Mouse (Mus musculus): Measurements from ENCODE around the gene 4930558C23Rik.
"Not testable (repeated sequence)": the region's sequence is repeated elsewhere in the genome, so short reads cannot be mapped to it uniquely, and the experiment has no call there.

Gene 4930558C23Rik

GRCm38 (mm10) chr3:95402741-95403140 is at the start of gene 4930558C23Rik:
Gene 4930558C23Rik, minus strand, starts transcription at chr3:95402841.
- in situ Hi-C loops (cut with MboI, MseI) = loop anchor here (5.0 kb wide), 1 partner anchor 40 kb away; no protein-coding TSS in a partner anchor

- in situ Hi-C loops (cut with MboI, MseI) = loop anchor here (5.0 kb wide), 1 partner anchor 104 kb away; no protein-coding TSS in a partner anchor
Observed at GRCm38 (mm10) chr3:95450915-95451314, 48.3 kb upstream of the 4930558C23Rik start.

- in situ Hi-C loops (cut with MboI, MseI) = loop anchor here (5.0 kb wide), 1 partner anchor 103 kb away; no protein-coding TSS in a partner anchor
Observed at GRCm38 (mm10) chr3:95450408-95450807, 47.8 kb upstream of the 4930558C23Rik start.

- in situ Hi-C loops (cut with MboI, MseI) = no loop called here
Observed at GRCm38 (mm10) chr3:95445311-95445710, 42.7 kb upstream of the 4930558C23Rik start.

- in situ Hi-C loops (cut with MboI, MseI) = loop anchor here (5.0 kb wide), 1 partner anchor 40 kb away; the partner anchor contains the start of gene 4930558C23Rik
Observed at GRCm38 (mm10) chr3:95442406-95443117, 39.9 kb upstream of the 4930558C23Rik start.

GRCm38 (mm10) chr3:95439670-95440069 is 37.0 kb upstream of the 4930558C23Rik start:
- in situ Hi-C loops (cut with MboI, MseI) = loop anchor here (5.0 kb wide), 1 partner anchor 37 kb away; the partner anchor contains the start of gene 4930558C23Rik

GRCm38 (mm10) chr3:95438636-95439035 is 36.0 kb upstream of the 4930558C23Rik start:
- in situ Hi-C loops (cut with MboI, MseI) = not testable (repeated sequence)

GRCm38 (mm10) chr3:95435561-95435960 is 32.9 kb upstream of the 4930558C23Rik start:
- in situ Hi-C loops (cut with MboI, MseI) = no loop called here

GRCm38 (mm10) chr3:95434983-95435370 is 32.3 kb upstream of the 4930558C23Rik start:
- in situ Hi-C loops (cut with MboI, MseI) = no loop called here

- in situ Hi-C loops (cut with MboI, MseI) = no loop called here
Observed at GRCm38 (mm10) chr3:95434136-95434982, 31.7 kb upstream of the 4930558C23Rik start, which contains the start of gene Arnt. Gene Arnt, plus strand, starts transcription at chr3:95434388.

- in situ Hi-C loops (cut with MboI, MseI) = no loop called here
Observed at GRCm38 (mm10) chr3:95433301-95433915, 30.8 kb upstream of the 4930558C23Rik start.

- in situ Hi-C loops (cut with MboI, MseI) = loop anchor here (5.0 kb wide), 1 partner anchor 71 kb away; the partner anchor contains the start of gene Setdb1
Observed at GRCm38 (mm10) chr3:95428423-95428822, 25.8 kb upstream of the 4930558C23Rik start.

GRCm38 (mm10) chr3:95427891-95428238 is 25.2 kb upstream of the 4930558C23Rik start:
- in situ Hi-C loops (cut with MboI, MseI) = loop anchor here (5.0 kb wide), 1 partner anchor 71 kb away; the partner anchor contains the start of gene Setdb1

- in situ Hi-C loops (cut with MboI, MseI) = loop anchor here (5.0 kb wide), 1 partner anchor 70 kb away; the partner anchor contains the start of gene Setdb1
Observed at GRCm38 (mm10) chr3:95427117-95427890, 24.7 kb upstream of the 4930558C23Rik start.

- in situ Hi-C loops (cut with MboI, MseI) = loop anchor here (5.0 kb wide), 1 partner anchor 69 kb away; the partner anchor contains the start of gene Setdb1
Observed at GRCm38 (mm10) chr3:95426476-95426875, 23.8 kb upstream of the 4930558C23Rik start.

- in situ Hi-C loops (cut with MboI, MseI) = no loop called here
Observed at GRCm38 (mm10) chr3:95417866-95418265, 15.2 kb upstream of the 4930558C23Rik start.

- in situ Hi-C loops (cut with MboI, MseI) = no loop called here
Observed at GRCm38 (mm10) chr3:95412268-95412667, 9.6 kb upstream of the 4930558C23Rik start.

GRCm38 (mm10) chr3:95408852-95409251 is 6.2 kb upstream of the 4930558C23Rik start:
- in situ Hi-C loops (cut with MboI, MseI) = no loop called here

- in situ Hi-C loops (cut with MboI, MseI) = no loop called here
Observed at GRCm38 (mm10) chr3:95407728-95408127, 5.1 kb upstream of the 4930558C23Rik start.

GRCm38 (mm10) chr3:95394385-95394784 is 8.3 kb downstream of the 4930558C23Rik start:
- in situ Hi-C loops (cut with MboI, MseI) = loop anchor here (5.0 kb wide), 1 partner anchor 42 kb away; no protein-coding TSS in a partner anchor
